Mouse (Mus musculus) myocyte (in vitro differentiated cells): Measurements from ENCODE around the gene Gm49322. TPM values are rescaled to one million over a fixed set of nuclear protein-coding genes. Genes with fewer than 3 reads are reported as not detected.

Source experiments
- H3K27me3 ChIP-seq: one replicate; pipeline ENCODE4 v1.6.1; 2011; ENCODE audit not compliant: control insufficient read depth, insufficient read depth, insufficient read length
- H3K36me3 ChIP-seq: one replicate; pipeline ENCODE4 v1.6.1; 2011; ENCODE audit not compliant: control insufficient read depth, insufficient read depth
- H3K4me2 ChIP-seq: one replicate; pipeline ENCODE4 v1.6.1; 2011; ENCODE audit warnings: low read depth, control low read depth
- H3K4me3 ChIP-seq: one replicate; pipeline ENCODE4 v1.5.1; 2011; ENCODE audit warnings: mild to moderate bottlenecking, control low read depth, moderate library complexity
- H3K79me2 ChIP-seq: one replicate; pipeline ENCODE4 v1.6.1; 2011; ENCODE audit not compliant: control insufficient read depth, insufficient read depth
- H3ac ChIP-seq: one replicate; pipeline ENCODE4 v1.6.1; 2011; ENCODE audit not compliant: control insufficient read depth, insufficient read length
- CEBPB ChIP-seq: IDR thresholded peaks from 2 replicates; pipeline ENCODE4 v1.6.1; 2011; ENCODE audit warnings: mild to moderate bottlenecking, moderate library complexity; ENCODE audit not compliant: poor library complexity, insufficient read depth, severe bottlenecking
- E2F4 ChIP-seq: IDR thresholded peaks from one replicate; pipeline ENCODE4 v1.6.1; 2011; ENCODE audit warnings: mild to moderate bottlenecking, control low read depth, moderate library complexity; ENCODE audit not compliant: insufficient read depth
- MAX ChIP-seq: IDR thresholded peaks from one replicate; pipeline ENCODE4 v1.6.1; 2011; ENCODE audit warnings: low read depth, mild to moderate bottlenecking, control low read depth
- MYOD1 ChIP-seq, 3 experiments: IDR thresholded peaks; one replicate each; pipeline ENCODE4 v1.6.1; 2011; ENCODE audit warnings: control low read depth in 2 of 3, low read depth in 2 of 3, mild to moderate bottlenecking in 2 of 3, moderate library complexity in 1 of 3; ENCODE audit not compliant: insufficient read length in 2 of 3, control insufficient read depth in 1 of 3
- MYOG ChIP-seq, 3 experiments: IDR thresholded peaks; one replicate each; pipeline ENCODE4 v1.6.1; 2011; ENCODE audit warnings: control low read depth in 2 of 3, low read depth in 2 of 3, mild to moderate bottlenecking in 2 of 3; ENCODE audit not compliant: insufficient read length in 2 of 3, control insufficient read depth in 1 of 3, insufficient read depth in 1 of 3
- POLR2A ChIP-seq: IDR thresholded peaks from one replicate; pipeline ENCODE4 v1.6.1; 2011; ENCODE audit warnings: low read depth, mild to moderate bottlenecking, control low read depth, moderate library complexity; ENCODE audit not compliant: insufficient read length
- POLR2AphosphoS2 ChIP-seq: IDR thresholded peaks from one replicate; pipeline ENCODE4 v1.6.1; 2011; ENCODE audit warnings: low read depth, control low read depth; ENCODE audit not compliant: insufficient read length
- REST ChIP-seq: IDR thresholded peaks from one replicate; pipeline ENCODE4 v1.6.1; 2011; ENCODE audit warnings: mild to moderate bottlenecking, control low read depth, moderate library complexity; ENCODE audit not compliant: insufficient read depth, insufficient read length
- SRF ChIP-seq: IDR thresholded peaks from one replicate; pipeline ENCODE4 v1.6.1; 2011; ENCODE audit warnings: low read depth; ENCODE audit not compliant: control insufficient read depth, insufficient read length
- TCF12 ChIP-seq: IDR thresholded peaks from one replicate; pipeline ENCODE4 v1.6.1; 2011; ENCODE audit warnings: mild to moderate bottlenecking, control low read depth; ENCODE audit not compliant: poor library complexity, insufficient read depth, severe bottlenecking
- TCF3 ChIP-seq: IDR thresholded peaks from one replicate; pipeline ENCODE4 v1.6.1; 2011; ENCODE audit warnings: low read depth, control low read depth; ENCODE audit not compliant: insufficient read length
- USF1 ChIP-seq: IDR thresholded peaks from one replicate; pipeline ENCODE4 v1.6.1; 2011; ENCODE audit warnings: low read depth, mild to moderate bottlenecking, control low read depth, moderate library complexity
- polyA plus RNA-seq: library from polyadenylated mRNA; unstranded; fragments of >200 nt; fragmentation: generic; extraction: Trizol; gene quantifications from one replicate; pipeline ENCODE4 v1.2.1, GENCODE M21; 2012; ENCODE audit warnings: missing spikeins

Gm49322 gene
- polyA plus RNA-seq, 1 experiment: 1.0 TPM

DNA sequence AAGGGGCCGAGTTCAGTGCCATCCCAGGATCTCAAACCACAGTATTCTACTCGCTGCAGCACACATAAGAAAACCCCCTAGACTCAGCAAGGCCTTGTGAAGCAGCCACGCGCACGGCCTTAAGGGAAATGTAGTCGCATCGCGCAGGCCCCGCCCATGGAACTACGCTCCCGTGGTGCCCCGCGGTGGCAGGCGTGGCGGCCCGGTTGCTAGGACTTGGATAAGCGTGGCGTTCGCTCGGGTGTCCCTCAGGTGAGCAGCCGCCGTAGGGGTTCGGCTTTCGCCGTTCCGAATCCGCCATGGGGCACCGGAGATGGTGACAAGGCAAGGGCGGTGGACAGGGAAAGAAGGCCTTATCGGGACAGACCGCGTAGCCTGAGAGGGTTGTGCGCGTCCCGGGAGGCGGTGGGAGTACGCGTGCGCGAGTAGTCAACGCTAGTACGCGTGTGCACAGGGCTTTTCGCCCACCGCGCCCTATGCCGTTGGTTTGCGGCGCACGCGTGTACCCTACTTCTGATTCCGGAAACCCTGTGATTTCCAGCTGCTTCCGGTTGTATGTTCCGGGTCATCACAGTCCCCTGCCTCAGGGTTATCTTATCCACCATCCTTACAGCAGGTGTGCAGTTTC lies 3.0 kb upstream of the Gm49322 start, which contains the start of the genes Scamp4 and Adat3:
Gene Scamp4, plus strand, starts transcription at position 175 of the 628 bp plus-strand sequence.
Gene Adat3, plus strand, starts transcription at position 183 of the 628 bp plus-strand sequence.
- Histone ChIP-seq H3K36me3 (no peaks in the 10 kb centered on the region), H3K4me3 (peak within 1 kb of the TSS; percentile 81), H3ac (peak within 1 kb of the TSS; percentile 22), H3K4me2 (peak within 1 kb of the TSS; percentile 90), H3K79me2 (peaks cover 33% of the 10 kb centered on the region), H3K27me3 (no peaks in the 10 kb centered on the region)
- TF ChIP-seq MYOG (IDR thresholded peaks at IDR 0.05; ENCODE audit: control insufficient read depth in 1 of 3, insufficient read depth in 1 of 3, insufficient read length in 2 of 3, low read depth in 2 of 3) (no peak), TCF12 (no peak), MAX (no peak), E2F4 (no peak), POLR2AphosphoS2 (peak; percentile 80), USF1 (no peak), MYOD1 (IDR thresholded peaks at IDR 0.05; ENCODE audit: control insufficient read depth in 1 of 3, insufficient read length in 2 of 3, low read depth in 2 of 3) (peak in 1 of 3 experiments; percentile 19), SRF (peak; percentile 69), POLR2A (peak; percentile 77), REST (no peak), CEBPB (no peak), TCF3 (no peak)

DNA sequence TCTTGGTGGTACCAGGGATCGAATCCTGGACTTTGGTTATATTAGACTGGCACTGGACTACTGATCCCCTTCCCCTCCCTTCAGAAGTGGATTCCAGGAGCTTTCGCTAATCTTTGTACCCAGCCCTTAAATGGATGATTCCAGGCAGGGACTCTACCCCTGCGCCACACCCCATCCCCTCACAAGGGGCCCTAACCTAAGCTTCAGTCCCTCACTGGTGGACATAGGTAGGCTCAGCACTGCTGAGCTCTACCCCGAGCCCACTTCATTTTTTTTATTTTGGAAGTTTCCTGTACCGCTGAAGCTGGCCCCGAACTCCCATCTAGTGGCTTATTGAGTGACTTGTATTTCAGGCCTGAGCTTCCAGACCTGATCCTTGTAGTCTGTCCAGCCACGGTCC lies 2.5 kb upstream of the Gm49322 start:
- peak overlapping the region; percentile 22 for H3ac ChIP-seq
- peaks cover 3% of the 10 kb centered on the region for H3K36me3 ChIP-seq
- TF ChIP-seq SRF: no peak
- TF ChIP-seq E2F4: no peak
- no peak for TF ChIP-seq USF1
- TF ChIP-seq TCF12: no peak
- no peak for TF ChIP-seq MYOD1 (IDR thresholded peaks at IDR 0.05; ENCODE audit: control insufficient read depth in 1 of 3, insufficient read length in 2 of 3, low read depth in 2 of 3)
- peaks cover 37% of the 10 kb centered on the region for H3K79me2 ChIP-seq
- H3K4me2 ChIP-seq: peak overlapping the region; percentile 90
- H3K4me3 ChIP-seq: peak overlapping the region; percentile 81
- H3K27me3 ChIP-seq: no peaks in the 10 kb centered on the region

DNA sequence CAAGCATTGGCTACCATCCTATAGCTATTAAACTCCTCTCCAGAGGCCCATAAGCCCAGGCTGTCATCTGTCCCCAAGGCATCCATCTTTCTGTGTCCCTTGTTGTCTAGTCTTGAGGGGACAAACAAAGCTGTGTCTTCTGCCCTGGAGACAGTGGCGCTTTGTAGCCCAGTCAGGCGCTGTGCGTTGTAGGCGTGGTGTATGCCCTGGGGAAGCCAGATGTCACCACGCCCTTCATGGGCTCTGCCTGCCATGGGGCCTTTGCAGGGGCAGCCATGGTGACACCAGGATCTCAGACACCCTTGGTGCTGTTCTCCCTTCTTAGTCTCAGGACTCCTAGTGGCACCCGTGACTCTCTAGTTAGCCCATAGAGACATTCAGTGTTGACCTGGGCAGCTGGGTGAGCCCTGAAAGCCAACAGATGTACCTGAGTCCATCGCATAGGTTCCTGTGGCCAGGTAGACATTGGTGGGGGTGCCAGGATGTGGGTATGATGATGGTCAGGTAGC lies 1.8 kb upstream of the Gm49322 start:
- peak overlapping the region; percentile 81 for H3K4me3 ChIP-seq
- H3ac ChIP-seq: peak overlapping the region; percentile 22
- H3K79me2 ChIP-seq: peaks cover 37% of the 10 kb centered on the region
- TF ChIP-seq MYOD1 (IDR thresholded peaks at IDR 0.05; ENCODE audit: control insufficient read depth in 1 of 3, insufficient read length in 2 of 3, low read depth in 2 of 3) (no peak), REST (no peak), POLR2AphosphoS2 (no peak), TCF12 (no peak), POLR2A (no peak), MAX (no peak), USF1 (no peak), E2F4 (no peak), MYOG (IDR thresholded peaks at IDR 0.05; ENCODE audit: control insufficient read depth in 1 of 3, insufficient read depth in 1 of 3, insufficient read length in 2 of 3, low read depth in 2 of 3) (no peak), SRF (no peak), CEBPB (no peak)
- H3K27me3 ChIP-seq: no peaks in the 10 kb centered on the region
- H3K36me3 ChIP-seq: peaks cover 7% of the 10 kb centered on the region
- H3K4me2 ChIP-seq: peak overlapping the region; percentile 90

DNA sequence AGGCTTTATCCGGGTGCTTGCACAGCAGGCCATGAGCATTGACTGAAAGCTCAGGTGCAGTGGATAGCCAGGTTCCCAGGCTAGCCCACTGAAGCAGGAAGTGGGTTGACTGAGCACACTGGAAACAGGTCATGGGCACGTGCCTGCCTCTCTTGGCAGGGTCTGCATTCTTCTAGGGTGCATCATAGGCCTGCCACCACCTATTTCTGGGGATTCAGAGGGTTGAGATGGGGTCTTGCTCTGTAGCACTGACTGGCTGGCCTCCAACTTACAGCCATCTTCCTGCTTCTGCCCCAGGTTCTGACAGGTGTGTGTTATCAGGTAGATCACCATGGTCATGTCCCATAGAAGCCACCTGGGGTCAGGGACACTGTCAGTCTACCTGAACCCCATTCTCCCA lies 833 bp upstream of the Gm49322 start:
- TF ChIP-seq TCF12 (no peak), POLR2A (no peak), REST (no peak)
- no peak overlapping the region for H3K4me2 ChIP-seq
- no peaks in the 10 kb centered on the region for H3K27me3 ChIP-seq
- H3K79me2 ChIP-seq: peaks cover 37% of the 10 kb centered on the region
- H3K4me3 ChIP-seq: no peak overlapping the region
- no peak overlapping the region for H3ac ChIP-seq
- H3K36me3 ChIP-seq: peaks cover 9% of the 10 kb centered on the region

DNA sequence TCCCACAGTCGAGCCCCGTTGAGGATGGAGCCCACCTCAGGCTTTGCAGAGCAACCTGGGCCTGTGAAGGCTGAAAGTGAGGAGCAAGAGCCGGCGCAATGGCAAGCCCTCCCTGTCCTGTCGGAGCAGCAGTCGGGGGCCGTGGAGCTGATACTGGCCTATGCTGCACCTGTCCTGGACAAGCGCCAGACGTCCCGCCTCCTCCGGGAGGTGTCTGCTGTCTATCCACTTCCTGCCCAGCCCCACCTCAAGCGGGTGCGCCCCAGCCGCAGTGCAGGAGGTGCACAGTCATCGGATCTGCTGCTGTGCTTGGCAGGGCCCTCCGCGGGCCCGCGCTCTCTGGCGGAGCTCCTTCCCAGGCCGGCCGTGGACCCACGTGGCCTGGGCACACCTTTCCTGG lies 485 bp downstream of the Gm49322 start:
- H3K36me3 ChIP-seq: peaks cover 9% of the 10 kb centered on the region
- no peak overlapping the region for H3K4me2 ChIP-seq
- peaks cover 37% of the 10 kb centered on the region for H3K79me2 ChIP-seq
- H3ac ChIP-seq: no peak overlapping the region
- TF ChIP-seq CEBPB: no peak
- TF ChIP-seq MAX: no peak
- no peak for TF ChIP-seq TCF3
- no peak overlapping the region for H3K4me3 ChIP-seq
- H3K27me3 ChIP-seq: no peaks in the 10 kb centered on the region
